Mouse (Mus musculus): ENCODE data around the gene Gm5767. TPM values are rescaled to one million over a fixed set of nuclear protein-coding genes. Genes with fewer than 3 reads are reported as not detected.

Gm5767 gene
- polyA plus RNA-seq (2015; fragmentation: Nextera tagmentation; extraction: Ambion mirVana) = not detected in 2 replicates

- H3K4me3 ChIP-seq (ENCODE audit: low read length) = no peak within 1 kb of the TSS
- no peaks in the 10 kb centered on the region for H3K9me3 ChIP-seq (ENCODE audit: control insufficient read depth, low read length)
- H3K27ac ChIP-seq (ENCODE audit: low read length) = no peak within 1 kb of the TSS
- 74% methylated on average over 5 of the region's 5 CpGs for WGBS
- H3K27me3 ChIP-seq (ENCODE audit: control insufficient read depth, insufficient read depth, low read depth, low read length) = no peaks in the 10 kb centered on the region
- H3K9ac ChIP-seq (ENCODE audit: low read length) = no peak within 1 kb of the TSS
- H3K36me3 ChIP-seq (ENCODE audit: control insufficient read depth, insufficient read depth, low read length) = no peaks in the 10 kb centered on the region
- no peak for ATAC-seq (ENCODE audit: low read depth)
- no peak within 1 kb of the TSS for H3K4me2 ChIP-seq (ENCODE audit: low read depth, low read length)
- no peaks in the 10 kb centered on the region for H3K4me1 ChIP-seq (replicated peaks; ENCODE audit: control insufficient read depth, insufficient read depth, low read length)
Observed at GRCm38 (mm10) chr16:8680470-8680869, at the start of gene Gm5767. Gene Gm5767, plus strand, starts transcription at chr16:8680770.

- H3K4me1 ChIP-seq (replicated peaks; ENCODE audit: control insufficient read depth, insufficient read depth, low read length) = peaks cover 5% of the 10 kb centered on the region
- H3K4me3 ChIP-seq (ENCODE audit: low read length) = no peak overlapping the region
- H3K9me3 ChIP-seq (ENCODE audit: control insufficient read depth, low read length) = no peaks in the 10 kb centered on the region
- no peak overlapping the region for H3K9ac ChIP-seq (ENCODE audit: low read length)
- no peak overlapping the region for H3K4me2 ChIP-seq (ENCODE audit: low read depth, low read length)
- ATAC-seq (ENCODE audit: low read depth) = no peak
- WGBS = 86% methylated on average over 5 of the region's 5 CpGs
- no peaks in the 10 kb centered on the region for H3K27me3 ChIP-seq (ENCODE audit: control insufficient read depth, insufficient read depth, low read depth, low read length)
- peaks cover 10% of the 10 kb centered on the region; the same call in 1 of the 2 replicates for H3K36me3 ChIP-seq (ENCODE audit: control insufficient read depth, insufficient read depth, low read length)
- no peak overlapping the region for H3K27ac ChIP-seq (ENCODE audit: low read length)
Observed at GRCm38 (mm10) chr16:8631428-8631827, 49.1 kb upstream of the Gm5767 start.

- peak overlapping the region; percentile 89 for H3K4me2 ChIP-seq (ENCODE audit: low read depth, low read length)
- no peaks in the 10 kb centered on the region for H3K9me3 ChIP-seq (ENCODE audit: control insufficient read depth, low read length)
- H3K27ac ChIP-seq (ENCODE audit: low read length) = peak overlapping the region; percentile 62
- peaks cover 13% of the 10 kb centered on the region for H3K4me1 ChIP-seq (replicated peaks; ENCODE audit: control insufficient read depth, insufficient read depth, low read length)
- peak overlapping the region; percentile 93 for H3K9ac ChIP-seq (ENCODE audit: low read length)
- H3K27me3 ChIP-seq (ENCODE audit: control insufficient read depth, insufficient read depth, low read depth, low read length) = no peaks in the 10 kb centered on the region
- WGBS = under 1% methylated on average over 13 of the region's 13 CpGs
- peak overlapping the region; percentile 93 for H3K4me3 ChIP-seq (ENCODE audit: low read length)
- H3K36me3 ChIP-seq (ENCODE audit: control insufficient read depth, insufficient read depth, low read length) = peaks cover 12% of the 10 kb centered on the region; the same call in 1 of the 2 replicates
- ATAC-seq (ENCODE audit: low read depth) = peak; percentile 51
Observed at GRCm38 (mm10) chr16:8636867-8637216, 43.7 kb upstream of the Gm5767 start.

- Histone ChIP-seq H3K9me3 (ENCODE audit: control insufficient read depth, low read length) (no peaks in the 10 kb centered on the region), H3K27me3 (ENCODE audit: control insufficient read depth, insufficient read depth, low read depth, low read length) (no peaks in the 10 kb centered on the region), H3K27ac (ENCODE audit: low read length) (peak within 1 kb of the TSS; percentile 62), H3K4me3 (ENCODE audit: low read length) (peak within 1 kb of the TSS; percentile 93), H3K4me1 (replicated peaks; ENCODE audit: control insufficient read depth, insufficient read depth, low read length) (peaks cover 13% of the 10 kb centered on the region), H3K36me3 (ENCODE audit: control insufficient read depth, insufficient read depth, low read length) (peaks cover 12% of the 10 kb centered on the region; the same call in 1 of the 2 replicates), H3K4me2 (ENCODE audit: low read depth, low read length) (peak within 1 kb of the TSS; percentile 89), H3K9ac (ENCODE audit: low read length) (peak within 1 kb of the TSS; percentile 93)
- under 1% methylated on average over 59 of the region's 59 CpGs for WGBS
- peak; percentile 93 for ATAC-seq (ENCODE audit: low read depth)
Observed at GRCm38 (mm10) chr16:8637217-8638051, 43.1 kb upstream of the Gm5767 start, which contains the start of the genes Pmm2 and Tmem186. Gene Pmm2, plus strand, starts transcription at chr16:8637674. Gene Tmem186, minus strand, starts transcription at chr16:8637712.

GRCm38 (mm10) chr16:8638131-8638530, 42.4 kb upstream of the Gm5767 start:
- H3K4me1 ChIP-seq (replicated peaks; ENCODE audit: control insufficient read depth, insufficient read depth, low read length) = peaks cover 13% of the 10 kb centered on the region
- H3K4me3 ChIP-seq (ENCODE audit: low read length) = peak overlapping the region; percentile 93
- H3K9me3 ChIP-seq (ENCODE audit: control insufficient read depth, low read length) = no peaks in the 10 kb centered on the region
- H3K27ac ChIP-seq (ENCODE audit: low read length) = peak overlapping the region; percentile 62
- 24% methylated on average over 7 of the region's 7 CpGs for WGBS
- H3K27me3 ChIP-seq (ENCODE audit: control insufficient read depth, insufficient read depth, low read depth, low read length) = no peaks in the 10 kb centered on the region
- peaks cover 14% of the 10 kb centered on the region for H3K36me3 ChIP-seq (ENCODE audit: control insufficient read depth, insufficient read depth, low read length)
- peak overlapping the region; percentile 93 for H3K9ac ChIP-seq (ENCODE audit: low read length)
- ATAC-seq (ENCODE audit: low read depth) = no peak
- H3K4me2 ChIP-seq (ENCODE audit: low read depth, low read length) = peak overlapping the region; percentile 89

GRCm38 (mm10) chr16:8639466-8640191, 40.9 kb upstream of the Gm5767 start:
- no peak for ATAC-seq (ENCODE audit: low read depth)
- Histone ChIP-seq H3K4me2 (ENCODE audit: low read depth, low read length) (no peak overlapping the region), H3K9me3 (ENCODE audit: control insufficient read depth, low read length) (no peaks in the 10 kb centered on the region)

GRCm38 (mm10) chr16:8643855-8644254, 36.7 kb upstream of the Gm5767 start:
- Histone ChIP-seq H3K27ac (ENCODE audit: low read length) (no peak overlapping the region), H3K9me3 (ENCODE audit: control insufficient read depth, low read length) (no peaks in the 10 kb centered on the region), H3K4me2 (ENCODE audit: low read depth, low read length) (no peak overlapping the region), H3K27me3 (ENCODE audit: control insufficient read depth, insufficient read depth, low read depth, low read length) (no peaks in the 10 kb centered on the region), H3K9ac (ENCODE audit: low read length) (no peak overlapping the region), H3K36me3 (ENCODE audit: control insufficient read depth, insufficient read depth, low read length) (peaks cover 25% of the 10 kb centered on the region), H3K4me3 (ENCODE audit: low read length) (no peak overlapping the region), H3K4me1 (replicated peaks; ENCODE audit: control insufficient read depth, insufficient read depth, low read length) (no peaks in the 10 kb centered on the region)
- WGBS = 53% methylated on average over 2 of the region's 2 CpGs
- ATAC-seq (ENCODE audit: low read depth) = peak; percentile 74

More at GRCm38 (mm10) chr16:8639466-8640191, 40.9 kb upstream of the Gm5767 start:
- H3K36me3 ChIP-seq (ENCODE audit: control insufficient read depth, insufficient read depth, low read length) = peaks cover 21% of the 10 kb centered on the region
- WGBS = 69% methylated on average over 11 of the region's 11 CpGs
- peaks cover 13% of the 10 kb centered on the region for H3K4me1 ChIP-seq (replicated peaks; ENCODE audit: control insufficient read depth, insufficient read depth, low read length)
- H3K4me3 ChIP-seq (ENCODE audit: low read length) = no peak overlapping the region
- no peak overlapping the region for H3K9ac ChIP-seq (ENCODE audit: low read length)
- H3K27ac ChIP-seq (ENCODE audit: low read length) = no peak overlapping the region
- no peaks in the 10 kb centered on the region for H3K27me3 ChIP-seq (ENCODE audit: control insufficient read depth, insufficient read depth, low read depth, low read length)

- ATAC-seq (ENCODE audit: low read depth) = no peak
- Histone ChIP-seq H3K36me3 (ENCODE audit: control insufficient read depth, insufficient read depth, low read length) (peaks cover 32% of the 10 kb centered on the region), H3K4me2 (ENCODE audit: low read depth, low read length) (no peak overlapping the region), H3K4me3 (ENCODE audit: low read length) (no peak overlapping the region), H3K27me3 (ENCODE audit: control insufficient read depth, insufficient read depth, low read depth, low read length) (no peaks in the 10 kb centered on the region), H3K27ac (ENCODE audit: low read length) (no peak overlapping the region), H3K9ac (ENCODE audit: low read length) (no peak overlapping the region), H3K9me3 (ENCODE audit: control insufficient read depth, low read length) (no peaks in the 10 kb centered on the region), H3K4me1 (replicated peaks; ENCODE audit: control insufficient read depth, insufficient read depth, low read length) (no peaks in the 10 kb centered on the region)
- 75% methylated on average over 6 of the region's 6 CpGs for WGBS
Observed at GRCm38 (mm10) chr16:8645546-8645945, 35.0 kb upstream of the Gm5767 start.

GRCm38 (mm10) chr16:8650007-8650406, 30.6 kb upstream of the Gm5767 start:
- Histone ChIP-seq H3K4me3 (ENCODE audit: low read length) (no peak overlapping the region), H3K4me2 (ENCODE audit: low read depth, low read length) (no peak overlapping the region), H3K36me3 (ENCODE audit: control insufficient read depth, insufficient read depth, low read length) (peaks cover 28% of the 10 kb centered on the region), H3K27me3 (ENCODE audit: control insufficient read depth, insufficient read depth, low read depth, low read length) (no peaks in the 10 kb centered on the region), H3K9me3 (ENCODE audit: control insufficient read depth, low read length) (no peaks in the 10 kb centered on the region), H3K27ac (ENCODE audit: low read length) (no peak overlapping the region), H3K9ac (ENCODE audit: low read length) (no peak overlapping the region), H3K4me1 (replicated peaks; ENCODE audit: control insufficient read depth, insufficient read depth, low read length) (no peaks in the 10 kb centered on the region)
- 96% methylated on average over 3 of the region's 3 CpGs for WGBS
- no peak for ATAC-seq (ENCODE audit: low read depth)

All from lung, embryonic 16.5 days (tissue).